Mouse (Mus musculus) midbrain, embryonic 16.5 days (tissue): ENCODE measurements at regions not wholly inside any gene's neighbourhood (a gene's known extent, or its start where the extent isn't known, plus 50 kb on each side); places are given as distances from the start of the nearest gene placed in this dataset.

ENCODE experiments used
- ATAC-seq: fragments of 200-750 bp; cut with Nextera tagmentation; 2 replicates; pipeline ENCODE4 v1.8.0; 2017; ENCODE audit warnings: moderate TSS enrichment
- H3K27ac ChIP-seq: fragments of 300-500 bp; sonication (generic); 2 replicates; pipeline ENCODE4 v1.5.1; 2014; ENCODE audit warnings: mild to moderate bottlenecking, low read length, mixed read lengths
- H3K27me3 ChIP-seq: fragments of 300-500 bp; sonication (generic); 2 replicates; pipeline ENCODE4 v1.6.1; 2014; ENCODE audit warnings: low read depth, low read length, mixed read lengths; ENCODE audit not compliant: control insufficient read depth, insufficient read depth
- H3K36me3 ChIP-seq: fragments of 300-500 bp; sonication (generic); 2 replicates; pipeline ENCODE4 v1.6.1; 2014; ENCODE audit warnings: mild to moderate bottlenecking, low read length, moderate library complexity, mixed read lengths; ENCODE audit not compliant: control insufficient read depth, insufficient read depth
- H3K4me1 ChIP-seq: fragments of 300-500 bp; sonication (generic); 2 replicates; pipeline ENCODE4 v1.6.1; 2014; ENCODE audit warnings: mild to moderate bottlenecking, low read length, mixed read lengths; ENCODE audit not compliant: control insufficient read depth, insufficient read depth
- H3K4me2 ChIP-seq: fragments of 300-500 bp; sonication (generic); 2 replicates; pipeline ENCODE4 v1.6.1; 2014; ENCODE audit warnings: mild to moderate bottlenecking, low read length, mixed read lengths
- H3K4me3 ChIP-seq: fragments of 300-500 bp; sonication (generic); 2 replicates; pipeline ENCODE4 v1.5.1; 2014; ENCODE audit warnings: low read depth, mild to moderate bottlenecking, low read length, moderate library complexity, mixed read lengths
- H3K9ac ChIP-seq: fragments of 300-500 bp; sonication (generic); 2 replicates; pipeline ENCODE4 v1.6.1; 2014; ENCODE audit warnings: low read depth, low read length, mixed read lengths
- H3K9me3 ChIP-seq: fragments of 300-500 bp; sonication (generic); replicated peaks from 2 replicates; pipeline ENCODE4 v1.6.1; 2014; ENCODE audit warnings: mild to moderate bottlenecking, low read length, mixed read lengths; ENCODE audit not compliant: control insufficient read depth, poor library complexity, severe bottlenecking
- WGBS: fragments of 180-500 bp; shearing (Covaris S2); extraction: QIAGEN DNeasy Blood & Tissue Kit; methylation state at CpG from one replicate; pipeline ENCODE4 v1.1.7; 2014; 5-methylcytosine and 5-hydroxymethylcytosine counted together

GRCm38 (mm10) chr10:57114696-57115271 lies 371.4 kb upstream of the Hsf2 start:
- H3K4me3 ChIP-seq: no peak overlapping the region
- 91% methylated on average over 8 of the region's 8 CpGs for WGBS
- no peaks in the 10 kb centered on the region for H3K27me3 ChIP-seq
- H3K4me2 ChIP-seq: no peak overlapping the region
- no peak overlapping the region for H3K9ac ChIP-seq
- no peak for ATAC-seq
- H3K36me3 ChIP-seq: no peaks in the 10 kb centered on the region
- H3K9me3 ChIP-seq: no peaks in the 10 kb centered on the region
- no peaks in the 10 kb centered on the region for H3K4me1 ChIP-seq
- no peak overlapping the region for H3K27ac ChIP-seq

GRCm38 (mm10) chr10:57121514-57121913 lies 364.7 kb upstream of the Hsf2 start:
- H3K4me3 ChIP-seq: no peak overlapping the region
- 89% methylated on average over 1 of the region's 1 CpGs for WGBS
- H3K27me3 ChIP-seq: no peaks in the 10 kb centered on the region
- no peaks in the 10 kb centered on the region for H3K4me1 ChIP-seq
- H3K27ac ChIP-seq: no peak overlapping the region
- no peaks in the 10 kb centered on the region for H3K36me3 ChIP-seq
- H3K4me2 ChIP-seq: no peak overlapping the region
- no peak overlapping the region for H3K9ac ChIP-seq
- no peak for ATAC-seq
- no peaks in the 10 kb centered on the region for H3K9me3 ChIP-seq

GRCm38 (mm10) chr10:57127185-57127584 lies 359.0 kb upstream of the Hsf2 start:
- Histone ChIP-seq H3K4me3 (no peak overlapping the region), H3K27ac (no peak overlapping the region), H3K4me2 (no peak overlapping the region), H3K9ac (no peak overlapping the region), H3K36me3 (no peaks in the 10 kb centered on the region), H3K4me1 (no peaks in the 10 kb centered on the region), H3K9me3 (no peaks in the 10 kb centered on the region), H3K27me3 (no peaks in the 10 kb centered on the region)
- 76% methylated on average over 3 of the region's 3 CpGs for WGBS
- ATAC-seq: no peak

GRCm38 (mm10) chr10:57156426-57156825 lies 329.8 kb upstream of the Hsf2 start:
- Histone ChIP-seq H3K27me3 (no peaks in the 10 kb centered on the region), H3K4me2 (no peak overlapping the region), H3K4me3 (no peak overlapping the region), H3K9ac (no peak overlapping the region), H3K36me3 (no peaks in the 10 kb centered on the region), H3K4me1 (no peaks in the 10 kb centered on the region), H3K27ac (no peak overlapping the region), H3K9me3 (no peaks in the 10 kb centered on the region)
- 73% methylated on average over 4 of the region's 4 CpGs for WGBS
- ATAC-seq: no peak

- Histone ChIP-seq H3K9ac (no peak overlapping the region), H3K36me3 (no peaks in the 10 kb centered on the region), H3K27ac (no peak overlapping the region), H3K4me1 (no peaks in the 10 kb centered on the region), H3K9me3 (no peaks in the 10 kb centered on the region), H3K27me3 (no peaks in the 10 kb centered on the region), H3K4me3 (no peak overlapping the region), H3K4me2 (no peak overlapping the region)
- ATAC-seq: no peak
- 77% methylated on average over 9 of the region's 9 CpGs for WGBS
These were observed 329.3 kb upstream of the Hsf2 start for GRCm38 (mm10) chr10:57156912-57157311.

- Histone ChIP-seq H3K4me2 (no peak overlapping the region), H3K36me3 (no peaks in the 10 kb centered on the region), H3K27me3 (no peaks in the 10 kb centered on the region), H3K9me3 (no peaks in the 10 kb centered on the region), H3K4me1 (no peaks in the 10 kb centered on the region), H3K4me3 (no peak overlapping the region), H3K27ac (no peak overlapping the region), H3K9ac (no peak overlapping the region)
- no peak for ATAC-seq
These were observed 325.6 kb upstream of the Hsf2 start for GRCm38 (mm10) chr10:57160546-57160945.

- no peak overlapping the region for H3K4me2 ChIP-seq
These were observed 322.8 kb upstream of the Hsf2 start for GRCm38 (mm10) chr10:57163359-57163758.

GRCm38 (mm10) chr10:57183560-57183959 lies 302.6 kb upstream of the Hsf2 start:
- WGBS: 82% methylated on average over 1 of the region's 1 CpGs
- Histone ChIP-seq H3K4me1 (no peaks in the 10 kb centered on the region), H3K27ac (no peak overlapping the region), H3K36me3 (no peaks in the 10 kb centered on the region), H3K9ac (no peak overlapping the region), H3K4me3 (no peak overlapping the region), H3K27me3 (no peaks in the 10 kb centered on the region), H3K4me2 (no peak overlapping the region), H3K9me3 (no peaks in the 10 kb centered on the region)
- ATAC-seq: no peak

More at GRCm38 (mm10) chr10:57163359-57163758, 322.8 kb upstream of the Hsf2 start:
- no peak for ATAC-seq
- Histone ChIP-seq H3K27ac (no peak overlapping the region), H3K9me3 (no peaks in the 10 kb centered on the region), H3K4me1 (no peaks in the 10 kb centered on the region), H3K36me3 (no peaks in the 10 kb centered on the region), H3K9ac (no peak overlapping the region), H3K27me3 (no peaks in the 10 kb centered on the region), H3K4me3 (no peak overlapping the region)
- WGBS: 88% methylated on average over 5 of the region's 5 CpGs

- ATAC-seq: no peak
- Histone ChIP-seq H3K9me3 (no peaks in the 10 kb centered on the region), H3K27me3 (no peaks in the 10 kb centered on the region), H3K4me3 (no peak overlapping the region), H3K4me1 (no peaks in the 10 kb centered on the region), H3K27ac (no peak overlapping the region), H3K4me2 (no peak overlapping the region), H3K9ac (no peak overlapping the region), H3K36me3 (no peaks in the 10 kb centered on the region)
These were observed 275.5 kb upstream of the Hsf2 start for GRCm38 (mm10) chr10:57210701-57211100.
